Mouse (Mus musculus) CD4-positive naive resting alpha-beta T cell, adult 76 days (primary cell): ENCODE measurements around the gene Ift22. TPM values are rescaled to one million over a fixed set of nuclear protein-coding genes. Genes with fewer than 3 reads are reported as not detected.

Source experiments
- total RNA-seq: library from RNA; stranded (reverse); gene quantifications from one replicate; pipeline ENCODE4 v1.2.4, GENCODE M21; 2023

The Ift22 gene
- 2.6 TPM for total RNA-seq

DNA sequence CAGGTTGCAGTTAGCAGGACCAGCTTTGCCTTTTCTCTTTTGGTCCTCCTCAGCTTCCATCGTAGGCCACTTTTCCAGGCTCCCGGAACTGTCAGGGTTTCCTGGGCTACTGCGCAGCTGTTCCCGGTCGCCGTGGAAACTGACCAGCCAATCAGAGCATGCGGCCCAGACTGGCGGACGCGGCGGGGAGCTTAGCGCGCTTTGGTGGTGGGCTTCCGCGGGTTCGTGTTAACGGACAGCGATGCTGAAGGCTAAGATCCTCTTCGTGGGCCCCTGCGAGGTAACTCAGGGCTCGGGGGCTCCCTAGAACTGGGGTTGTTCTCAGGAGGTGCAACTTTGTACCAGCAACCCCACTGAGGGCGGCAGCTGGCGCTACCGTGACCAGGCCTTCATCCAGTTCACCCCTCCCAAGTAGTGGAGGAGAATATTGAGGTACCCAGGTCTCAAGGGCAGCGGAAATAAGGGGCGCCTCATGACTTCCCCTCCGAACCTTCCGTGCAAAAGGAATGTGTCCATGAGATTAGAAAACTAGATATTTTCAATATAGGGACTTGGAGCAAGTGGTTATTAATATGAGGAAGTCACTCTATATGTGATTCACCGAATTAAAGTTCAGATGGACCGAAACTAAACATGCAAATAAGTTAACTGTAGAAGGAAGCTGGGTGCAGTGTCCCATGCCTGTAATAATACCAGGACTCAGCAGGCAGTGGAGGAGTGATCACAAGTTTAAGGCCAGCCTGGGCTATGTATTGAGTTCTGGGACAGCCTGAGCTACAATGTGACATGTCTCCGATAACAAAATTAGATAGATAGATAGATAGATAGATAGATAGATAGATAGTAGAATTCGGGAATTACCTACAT lies at the start of gene Ift22:
Ift22 (plus strand) TSS at position 160 of the 867 bp plus-strand sequence.

GRCm38 (mm10) chr5:136882788-136883439 lies 25.0 kb upstream of the Ift22 start, which contains the start of gene Col26a1:
Gene Col26a1 (minus strand): TSS chr5:136883209.

GRCm38 (mm10) chr5:136953015-136953414 lies 45.1 kb downstream of the Ift22 start, which contains the start of gene Fis1:
Gene Fis1 (plus strand): TSS chr5:136953275.

Other genes starting within 250 kb of the Ift22 start
- gene Myl10, start 215.0 kb upstream of the Ift22 start, total RNA-seq = not detected
- not detected for gene Col26a1, start 24.9 kb upstream of the Ift22 start, total RNA-seq
- 113 TPM for gene Fis1, start 45.1 kb downstream of the Ift22 start, total RNA-seq
- gene Cldn15, start 58.5 kb downstream of the Ift22 start, total RNA-seq = not detected
- 11.8 TPM for gene Plod3, start 78.9 kb downstream of the Ift22 start, total RNA-seq
- gene Znhit1, start 79.9 kb downstream of the Ift22 start, total RNA-seq = 25.0 TPM
- 0.21 TPM for gene Vgf, start 118.2 kb downstream of the Ift22 start, total RNA-seq
- gene Ap1s1, start 138.0 kb downstream of the Ift22 start, total RNA-seq = 27.1 TPM
- gene Serpine1, start 164.1 kb downstream of the Ift22 start, total RNA-seq = 0.53 TPM
- gene Trim56, start 208.1 kb downstream of the Ift22 start, total RNA-seq = 77.6 TPM
- gene Muc3, start 241.2 kb downstream of the Ift22 start, total RNA-seq = not detected